Mouse (Mus musculus) lung, postnatal 25 days (tissue): ENCODE measurements around the gene Zfp46.

Source experiments
- DNase-seq: peaks from one replicate; pipeline ENCODE4 v3.0.0; 2022; ENCODE audit warnings: low spot score

The Zfp46 gene

GRCm38 (mm10) chr4:136284455-136284854 lies at the start of gene Zfp46:
TSS of gene Zfp46 (plus strand) at chr4:136284683.
- DNase-seq, result peak; percentile 85

DNA sequence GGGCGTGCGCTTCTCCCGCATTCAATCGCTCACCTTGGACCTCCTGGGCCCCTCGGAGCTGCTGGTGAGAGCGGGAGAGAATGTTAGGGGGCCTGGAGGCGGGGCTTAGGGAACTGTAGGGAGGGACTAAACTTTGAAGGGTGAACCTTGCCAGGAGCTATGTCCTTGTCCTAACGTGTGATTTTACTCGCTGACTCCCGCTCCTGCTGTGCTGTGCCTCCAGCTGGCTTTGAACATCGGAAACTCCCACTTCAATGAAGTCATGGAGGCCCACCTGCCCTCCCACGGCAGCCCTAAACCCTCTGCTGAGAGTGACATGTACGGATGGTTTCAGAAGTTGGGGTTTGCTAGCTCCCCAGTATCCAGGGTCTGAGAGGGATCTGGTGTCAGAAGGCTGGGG lies 45.8 kb upstream of the Zfp46 start:
- no peak for DNase-seq

GRCm38 (mm10) chr4:136239111-136239510 lies 45.4 kb upstream of the Zfp46 start:
- DNase-seq, result no peak

- peak; percentile 86 for DNase-seq
Measured at GRCm38 (mm10) chr4:136239622-136240021, 44.9 kb upstream of the Zfp46 start.

DNA sequence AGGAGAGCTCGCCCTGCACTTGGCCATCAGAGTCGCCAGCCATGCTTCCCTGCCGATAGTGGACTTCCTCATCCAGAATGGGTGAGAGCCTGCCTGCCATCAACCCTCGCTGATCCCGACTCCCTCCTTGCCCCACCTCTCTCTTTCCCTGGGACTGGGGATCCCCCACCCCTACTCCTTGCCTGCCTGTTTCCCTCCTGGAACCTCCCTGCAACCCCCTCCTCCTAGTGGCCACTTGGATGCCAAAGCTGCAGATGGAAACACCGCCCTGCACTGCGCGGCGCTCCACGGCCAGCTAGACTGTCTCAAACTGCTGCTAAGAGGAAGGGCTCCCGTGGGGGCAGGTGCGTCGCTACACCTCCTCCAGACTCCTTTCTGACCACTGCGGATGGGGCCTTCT lies 44.4 kb upstream of the Zfp46 start:
- DNase-seq, result no peak

DNA sequence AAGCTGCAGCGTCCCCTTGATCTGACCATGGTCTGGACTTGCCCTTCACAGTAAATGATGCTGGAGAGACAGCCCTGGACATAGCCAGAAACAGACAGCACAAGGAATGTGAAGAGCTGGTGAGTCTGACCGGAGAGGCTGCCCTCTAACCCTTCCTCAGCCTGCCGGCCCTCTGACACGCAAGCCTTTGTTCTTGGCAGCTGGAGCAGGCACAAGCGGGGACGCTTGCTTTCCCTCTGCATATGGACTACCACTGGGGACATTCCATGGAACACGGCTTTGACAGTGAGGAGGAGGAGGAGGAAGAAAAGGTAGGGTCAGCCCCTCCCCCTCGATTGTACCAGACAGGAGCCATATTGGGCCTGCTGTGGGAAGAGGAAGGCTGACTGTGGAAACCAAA lies 43.5 kb upstream of the Zfp46 start:
- no peak for DNase-seq

DNA sequence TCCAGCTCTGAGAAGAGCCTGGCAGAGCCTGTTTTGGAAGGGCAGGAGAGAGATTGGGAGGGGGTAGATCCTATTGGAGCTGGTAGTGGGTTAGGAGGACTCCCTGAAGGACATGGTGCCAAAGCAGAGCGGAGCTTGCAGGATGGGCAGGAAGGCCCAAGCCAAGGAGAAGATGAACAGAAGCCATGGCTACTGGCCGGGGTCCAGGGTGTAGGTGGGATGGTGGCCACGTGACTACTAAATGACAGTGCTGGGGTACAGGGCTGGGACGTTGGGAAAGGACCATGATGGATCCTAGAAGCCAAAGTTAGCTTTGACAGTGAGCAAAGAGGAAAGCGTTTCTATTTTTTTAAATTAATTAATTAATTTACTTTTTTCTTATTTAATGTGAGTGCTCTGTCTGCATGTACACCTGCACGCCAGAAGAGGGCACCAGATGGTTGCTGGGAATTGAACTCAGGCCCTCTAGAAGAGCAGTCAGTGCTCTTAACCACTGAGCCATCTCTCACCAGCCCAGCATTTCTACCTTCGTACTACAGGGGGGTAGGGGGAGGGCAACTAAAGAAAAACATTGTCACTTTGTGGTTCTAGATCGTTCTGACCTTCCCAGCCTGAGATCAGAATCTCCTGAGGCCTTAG lies 42.3 kb upstream of the Zfp46 start:
- DNase-seq, result peak; percentile 43

- no peak for DNase-seq
Measured at GRCm38 (mm10) chr4:136242728-136243127, 41.8 kb upstream of the Zfp46 start.

- no peak for DNase-seq
Measured at GRCm38 (mm10) chr4:136244208-136244607, 40.3 kb upstream of the Zfp46 start.

DNA sequence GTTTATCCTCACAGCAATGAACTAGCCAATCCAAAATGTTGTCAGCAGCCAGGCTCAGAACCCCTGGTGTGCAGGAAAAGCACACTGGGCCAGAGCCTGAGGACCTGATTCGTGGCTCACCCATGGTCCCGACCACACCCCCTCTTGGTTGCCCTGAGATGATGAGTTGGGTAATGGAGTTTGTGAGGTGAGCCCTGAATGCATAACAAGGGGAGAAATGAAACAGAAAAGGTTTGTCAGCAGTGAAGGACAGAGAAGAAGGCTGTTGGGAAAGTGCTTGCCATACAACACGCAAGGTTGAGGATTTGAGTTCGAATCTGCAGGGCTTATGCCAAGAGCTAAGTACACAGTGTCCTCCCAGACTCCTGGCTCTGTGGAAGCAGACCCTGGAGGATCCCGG lies 38.8 kb upstream of the Zfp46 start:
- no peak for DNase-seq

DNA sequence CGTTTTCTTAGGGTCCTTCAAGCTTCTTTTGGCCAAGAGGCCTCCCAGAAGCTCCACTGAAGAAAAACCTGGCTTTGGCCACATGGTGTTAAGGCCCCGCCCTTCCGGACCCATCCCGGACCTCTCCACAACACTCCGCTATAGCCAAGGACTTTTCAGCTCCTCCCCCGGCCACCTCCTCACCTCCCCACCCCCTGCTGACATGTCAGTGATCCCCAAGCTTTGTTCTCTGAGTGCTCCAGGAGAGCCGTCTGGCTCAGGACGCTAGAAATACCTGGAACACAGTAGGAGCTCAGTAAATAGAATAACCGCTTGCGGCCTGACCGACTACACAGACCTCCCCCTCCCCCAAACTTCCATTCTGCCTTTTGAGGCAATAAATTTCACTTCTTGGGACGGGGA lies 37.9 kb upstream of the Zfp46 start:
- DNase-seq, result peak; percentile 16

DNA sequence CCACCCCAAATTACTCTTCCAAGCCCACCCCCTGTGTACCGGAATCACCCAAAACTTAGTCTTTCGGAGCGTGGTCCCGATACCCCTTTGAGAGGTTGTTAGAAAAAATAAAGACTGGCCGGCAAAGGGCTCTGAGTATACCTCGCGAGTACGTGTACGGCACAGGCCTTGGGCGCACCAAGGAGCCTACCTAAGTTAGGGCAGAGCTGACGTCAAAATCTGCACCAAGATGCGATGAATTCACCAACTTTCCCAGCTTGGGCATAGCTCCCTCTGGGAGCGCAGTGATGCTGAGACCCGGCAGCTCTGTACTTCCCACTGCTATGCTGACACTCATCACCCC lies 37.1 kb upstream of the Zfp46 start:
- DNase-seq, result no peak

GRCm38 (mm10) chr4:136247729-136248463 lies 36.6 kb upstream of the Zfp46 start, which contains the start of gene Tcea3:
TSS of gene Tcea3 (plus strand) at chr4:136247729.
- DNase-seq, result peak; percentile 43

DNA sequence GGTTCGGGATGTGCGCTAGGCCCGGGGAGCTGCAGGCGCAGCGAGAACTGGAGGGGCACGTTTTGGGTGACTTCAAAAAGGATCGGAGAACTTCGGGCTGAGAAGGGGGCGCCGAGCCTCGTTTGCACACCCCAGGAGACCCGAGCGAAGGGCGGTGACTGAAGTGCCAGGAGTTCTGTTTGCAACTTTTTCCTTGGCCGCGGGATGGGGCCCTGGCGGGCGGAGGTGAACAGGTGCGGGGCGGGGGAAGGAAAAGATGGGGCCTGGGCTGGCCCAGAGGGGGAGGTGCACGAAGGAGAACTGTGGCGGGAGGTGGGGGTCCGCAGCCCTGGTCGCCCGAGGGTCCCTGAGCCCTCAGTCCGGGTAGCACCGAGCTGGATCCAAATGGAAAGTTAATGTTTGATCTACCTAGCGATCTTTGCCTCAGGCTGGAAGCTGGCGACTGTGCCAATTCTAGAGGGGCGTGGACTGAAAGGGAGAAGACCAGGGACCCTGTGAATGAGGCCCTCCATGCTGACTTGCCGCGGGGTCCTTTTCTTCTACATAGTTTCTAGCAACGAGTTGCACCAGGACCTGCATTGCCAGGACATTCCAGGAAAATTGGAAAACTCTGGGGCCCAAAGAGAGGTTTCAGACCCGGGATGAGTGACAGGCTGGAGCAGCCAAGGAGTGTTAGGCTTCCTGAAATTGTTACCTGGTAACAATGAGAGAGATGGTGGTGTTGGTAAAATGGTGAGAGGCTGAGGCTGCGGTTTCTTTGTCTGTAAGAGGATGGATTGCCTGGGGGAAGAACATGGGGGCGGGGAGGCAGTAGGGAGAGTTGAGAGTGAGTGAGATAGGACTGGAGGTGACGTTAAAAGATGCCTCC lies 35.8 kb upstream of the Zfp46 start:
- DNase-seq, result no peak

- no peak for DNase-seq
Measured at GRCm38 (mm10) chr4:136249332-136249647, 35.2 kb upstream of the Zfp46 start.

- DNase-seq, result peak; percentile 87
Measured at GRCm38 (mm10) chr4:136249780-136250179, 34.7 kb upstream of the Zfp46 start.

DNA sequence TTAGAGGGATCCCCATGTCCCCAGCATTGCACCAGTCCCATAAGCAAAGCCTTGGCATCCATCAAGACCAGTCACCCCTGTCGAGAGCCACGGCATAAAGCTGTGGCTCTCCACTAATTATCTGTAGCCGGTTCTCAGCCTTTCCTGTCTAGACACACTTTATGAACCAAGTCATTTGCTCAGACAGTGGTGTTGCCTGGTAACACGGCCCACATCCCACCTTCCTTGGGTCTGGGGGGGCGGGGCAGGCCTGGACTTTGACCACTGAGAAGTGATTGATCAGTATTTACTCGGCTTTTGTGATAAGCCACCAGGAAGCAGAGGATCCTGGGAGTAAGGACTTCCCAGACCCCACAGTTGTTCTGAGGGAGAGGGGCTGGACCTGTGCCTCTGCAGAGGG lies 28.6 kb upstream of the Zfp46 start:
- DNase-seq, result no peak

- no peak for DNase-seq
Measured at GRCm38 (mm10) chr4:136256696-136257095, 27.8 kb upstream of the Zfp46 start.

GRCm38 (mm10) chr4:136259916-136260315 lies 24.6 kb upstream of the Zfp46 start:
- no peak for DNase-seq

DNA sequence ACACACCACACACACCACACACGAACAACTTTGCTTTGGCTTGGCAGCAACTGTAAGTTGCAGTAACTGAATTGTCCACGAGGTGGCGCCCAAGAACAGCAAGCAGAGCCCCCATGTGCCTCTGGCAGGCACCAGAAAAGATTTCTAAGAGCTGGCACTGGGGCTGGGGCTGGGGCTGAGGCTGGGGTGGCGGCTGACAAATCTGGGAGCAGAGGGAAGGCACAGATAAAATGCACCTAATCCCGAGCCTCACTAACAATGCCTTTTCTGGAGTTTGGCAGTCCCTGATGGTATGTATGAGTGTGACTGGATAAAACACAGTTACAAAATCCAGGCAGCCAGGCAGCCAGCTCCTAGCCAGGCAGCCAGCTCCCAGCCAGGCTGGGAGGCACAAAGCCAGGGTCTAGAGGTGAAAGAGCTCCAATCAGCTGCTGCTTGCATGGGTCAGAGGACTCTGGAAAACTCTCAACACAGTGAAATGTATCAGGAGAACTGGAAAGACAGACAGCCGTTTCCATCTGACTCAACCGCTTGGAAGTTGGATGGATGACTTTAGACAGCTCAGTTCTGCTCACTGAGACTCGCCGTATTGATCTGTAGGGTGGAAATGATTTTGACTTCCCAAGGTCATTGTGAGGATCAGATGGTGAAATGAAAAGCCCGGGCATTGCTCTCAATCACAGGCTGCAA lies 23.8 kb upstream of the Zfp46 start:
- DNase-seq, result peak; percentile 77

DNA sequence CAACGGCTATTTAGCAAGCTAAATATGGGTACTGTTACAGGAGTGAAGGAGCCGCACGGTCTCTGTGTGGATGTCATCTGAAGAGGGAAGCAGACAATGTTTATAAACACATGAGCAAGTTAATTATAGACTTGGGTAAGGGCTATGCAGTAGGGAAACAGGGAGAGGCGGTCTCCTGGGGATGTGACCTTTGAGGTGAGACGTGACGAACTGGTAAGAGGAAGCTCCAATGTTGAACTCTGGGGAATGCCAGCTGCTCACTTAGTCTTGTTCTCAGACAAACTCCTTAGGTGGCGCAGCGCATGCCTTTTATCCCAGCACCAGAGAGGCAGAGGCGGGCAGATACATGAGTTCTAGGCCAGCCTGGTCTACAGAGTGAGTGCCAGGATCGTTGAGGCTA lies 22.6 kb upstream of the Zfp46 start:
- DNase-seq, result no peak

DNA sequence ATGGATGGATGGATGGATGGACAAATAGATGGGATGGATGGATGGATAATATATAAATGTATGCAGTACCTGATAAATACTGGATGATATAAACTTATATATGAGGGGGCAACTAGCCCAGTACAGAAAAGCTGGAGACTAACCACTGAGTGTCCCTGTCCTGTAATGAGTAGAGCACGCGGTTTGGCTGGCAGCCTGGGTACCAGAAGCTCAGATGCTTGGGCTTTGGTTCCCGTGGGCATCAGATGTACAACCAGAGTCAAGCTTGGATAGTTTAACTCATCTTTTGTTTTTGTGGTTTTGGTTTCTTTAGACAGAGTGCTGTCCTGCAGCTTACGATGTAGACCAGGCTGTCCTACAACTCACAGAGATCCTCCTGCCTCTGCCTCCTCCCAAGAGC lies 20.9 kb upstream of the Zfp46 start:
- DNase-seq, result no peak
